Mouse (Mus musculus) gastrocnemius, postnatal 14 days (tissue): ENCODE results near the gene Kdm4c. TPM values are rescaled to one million over a fixed set of nuclear protein-coding genes. Genes with fewer than 3 reads are reported as not detected.
"Not testable (repeated sequence)": the region's sequence is repeated elsewhere in the genome, so short reads cannot be mapped to it uniquely, and the experiment has no call there.

ENCODE experiments used
- DNase-seq: peaks from one replicate; pipeline ENCODE4 v3.0.0; 2021; ENCODE audit warnings: mixed read lengths
- intact Hi-C: fragments of 180-260 bp; cut with DNase I; formaldehyde crosslinking; loops from one replicate; pipeline ENCODE4 v1.15.1; 2025; ENCODE audit warnings: low total_unique reads
- long read RNA-seq, 2 experiments: library from polyadenylated mRNA; stranded (forward); transcript quantifications; one replicate each; pipeline ENCODE4 v2.0.0; 2021
- total RNA-seq, 2 experiments: library from RNA; stranded (reverse); gene quantifications; 2 replicates each; pipeline ENCODE4 v1.2.3; 2021

Kdm4c gene
- total RNA-seq, result 1 to 10 TPM; 8.9 to 9.2 TPM
- long read RNA-seq, experiment 1, full-length matches to known transcripts, result 3 of 5 reads
- long read RNA-seq, experiment 1, partial matches to known transcripts, result 1 of 5 reads
- long read RNA-seq, experiment 1, other reads (novel, unspliced or antisense), result 1 of 5 reads
- long read RNA-seq, experiment 2, full-length matches to known transcripts, result 3 of 6 reads
- long read RNA-seq, experiment 2, partial matches to known transcripts, result 0 of 6 reads
- long read RNA-seq, experiment 2, other reads (novel, unspliced or antisense), result 3 of 6 reads

DNA sequence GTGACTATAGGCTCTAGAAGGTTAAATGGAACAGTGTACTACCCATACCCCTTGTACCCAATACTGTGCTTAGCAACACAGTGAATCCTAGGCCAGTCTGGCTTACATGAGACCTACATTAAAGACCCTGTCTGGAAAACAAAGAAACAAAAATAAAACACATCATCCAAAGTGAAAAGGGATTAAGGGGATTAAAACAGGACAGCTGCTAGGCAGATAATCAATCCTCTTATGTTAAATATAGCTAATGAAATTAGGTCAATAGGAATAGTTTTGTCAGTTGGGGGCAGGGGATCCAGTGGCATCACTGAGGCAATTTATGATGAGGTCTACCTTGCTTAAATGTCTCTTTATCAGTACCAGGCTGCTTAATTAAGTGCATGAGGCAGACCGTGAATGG is at the start of gene Kdm4c:
TSS of gene Kdm4c (plus strand) at position 322 of the 400 bp plus-strand sequence.
- intact Hi-C loops, result no loop called here
- DNase-seq, result no peak

DNA sequence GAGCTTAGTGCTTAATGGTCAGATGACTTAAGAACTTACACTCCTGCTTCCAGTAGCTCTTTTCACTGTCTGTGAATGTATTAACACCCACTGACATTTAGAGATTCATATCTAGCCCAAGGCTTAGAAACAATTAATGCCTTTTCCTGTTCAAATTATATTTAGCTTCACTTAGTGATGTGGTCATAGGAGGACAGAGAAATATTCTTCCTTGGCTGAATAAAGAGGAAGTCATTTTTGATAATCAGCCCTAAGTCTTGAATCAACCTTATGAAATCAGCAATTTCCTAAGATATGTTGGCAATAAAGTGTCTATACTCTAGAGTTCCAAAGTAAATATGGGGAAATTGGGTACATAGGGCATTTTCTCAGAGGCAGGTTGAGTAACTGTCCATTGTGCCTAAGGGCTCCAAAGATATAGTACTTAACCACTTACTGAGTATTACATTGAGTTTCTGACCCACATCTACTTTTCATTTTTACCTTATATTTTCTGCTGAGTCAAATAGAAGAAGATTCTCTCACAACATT is 41.0 kb upstream of the Kdm4c start:
- DNase-seq, result no peak
- intact Hi-C loops, result no loop called here

DNA sequence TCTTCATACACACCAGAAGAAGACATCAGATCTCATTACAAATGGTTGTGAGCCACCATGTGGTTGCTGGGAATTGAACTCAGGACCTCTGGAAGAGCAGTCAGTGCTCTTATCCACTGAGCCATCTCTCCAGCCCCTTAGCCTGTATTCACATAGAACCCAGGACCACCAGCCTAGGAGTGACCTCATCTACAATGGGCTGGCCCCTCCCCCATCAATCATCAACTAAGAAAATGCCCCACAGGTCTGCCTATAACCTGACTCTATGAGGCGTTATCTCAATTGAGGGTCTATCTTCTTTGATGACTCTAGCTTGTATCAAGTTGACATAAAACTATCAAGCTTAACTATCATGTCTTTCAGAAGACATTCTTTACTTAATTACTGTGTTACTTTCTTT is 20.5 kb upstream of the Kdm4c start:
- intact Hi-C loops, DNase-seq: not testable (repeated sequence)

DNA sequence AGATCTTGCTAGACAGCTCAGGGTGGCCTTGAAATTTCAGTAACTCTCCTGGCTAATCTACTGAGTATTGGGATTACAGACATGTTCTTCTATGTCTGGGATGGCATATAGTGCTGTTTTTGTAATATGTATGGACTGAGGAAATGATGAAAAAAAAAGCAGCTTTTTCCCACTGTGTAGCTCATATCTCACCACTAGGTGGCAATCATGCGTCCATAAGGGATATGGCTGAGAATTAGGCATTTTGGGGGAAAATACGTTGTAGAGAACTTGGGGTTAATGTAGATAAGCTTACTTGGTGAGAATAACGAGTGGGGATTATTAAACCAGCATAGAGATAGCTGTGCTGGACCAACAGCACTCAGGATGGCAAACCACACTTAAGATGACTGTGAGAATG is 19.9 kb upstream of the Kdm4c start:
- intact Hi-C loops, result no loop called here
- DNase-seq, result no peak

DNA sequence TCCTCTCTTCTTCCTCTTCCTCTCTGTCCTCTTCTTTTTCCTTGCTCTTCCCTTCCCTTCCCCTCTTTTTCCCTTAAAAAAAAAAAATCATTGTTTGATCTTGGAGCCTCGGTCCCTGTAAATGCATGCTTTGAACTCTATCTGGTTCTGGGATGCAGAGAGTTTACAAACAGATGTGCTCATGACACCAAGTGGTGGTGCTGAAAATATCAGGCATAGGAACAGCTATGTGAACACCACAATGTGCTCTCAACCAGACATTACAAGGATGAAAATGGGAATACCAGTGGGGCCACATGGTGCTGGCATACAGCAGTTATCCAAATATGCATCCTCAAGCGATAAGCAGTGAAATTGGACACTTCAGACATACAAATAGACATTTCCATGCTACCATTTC is 18.1 kb upstream of the Kdm4c start:
- intact Hi-C loops, result no loop called here

DNA sequence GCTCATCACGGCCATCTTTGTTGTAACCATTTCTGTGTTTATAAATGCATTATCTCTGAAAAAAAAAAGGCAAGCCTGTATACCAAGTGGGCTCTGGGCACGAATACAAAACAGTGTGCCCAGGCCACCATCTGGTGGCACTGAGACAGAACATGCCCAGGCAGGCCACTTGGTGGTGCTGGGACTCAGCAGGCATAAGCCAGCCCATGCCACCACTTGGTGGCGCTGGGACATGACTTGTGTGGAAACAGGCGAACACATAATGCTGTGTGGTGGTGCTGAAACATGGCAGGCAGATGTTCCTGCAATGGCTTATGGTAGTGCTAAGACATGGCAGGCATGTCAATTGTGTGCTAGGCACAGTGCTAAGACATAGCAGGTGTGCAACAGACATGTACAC is 11.3 kb upstream of the Kdm4c start:
- no peak for DNase-seq
- intact Hi-C loops, result no loop called here

More for the DNA sequence above, 18.1 kb upstream of the Kdm4c start:
- no peak for DNase-seq

DNA sequence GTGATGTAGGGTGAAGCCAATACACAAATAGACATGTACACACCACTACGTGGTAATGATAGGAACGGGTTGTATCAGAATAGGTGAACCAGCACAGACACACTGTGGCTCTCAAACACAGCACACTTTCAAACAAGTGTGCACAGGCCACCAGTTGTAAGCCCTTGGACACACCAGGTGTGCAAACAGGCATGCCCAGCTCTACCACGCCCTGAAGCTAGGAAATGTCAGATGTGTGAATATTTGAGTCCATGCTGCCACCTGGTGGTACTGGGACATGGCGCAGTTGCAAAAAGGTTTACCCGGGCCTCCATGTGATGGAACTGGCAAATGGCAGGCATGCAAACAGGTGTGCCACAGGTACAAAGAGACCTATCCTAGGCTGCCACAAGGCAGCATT is 10.9 kb upstream of the Kdm4c start:
- intact Hi-C loops, result no loop called here
- DNase-seq, result peak; percentile 17

DNA sequence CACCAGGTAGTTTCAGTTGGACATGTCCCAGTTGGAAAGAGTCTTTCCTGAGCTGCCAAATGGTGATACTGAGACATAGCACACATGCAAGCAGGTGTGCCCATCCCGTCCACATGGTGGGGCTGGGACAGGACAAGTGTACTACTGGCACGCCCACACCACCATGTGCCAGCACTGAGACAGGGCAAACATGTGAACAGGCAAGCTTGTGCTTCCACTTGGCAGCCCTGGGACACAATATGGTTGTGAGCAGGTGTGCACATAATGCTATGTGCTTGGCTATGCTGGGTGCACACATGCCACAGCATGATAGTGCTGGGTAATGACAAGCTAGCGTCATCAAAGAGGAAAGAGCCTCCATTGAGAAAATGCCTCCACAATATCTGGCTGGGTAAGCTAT is 8.8 kb upstream of the Kdm4c start:
- intact Hi-C loops, result no loop called here
- DNase-seq, result no peak

DNA sequence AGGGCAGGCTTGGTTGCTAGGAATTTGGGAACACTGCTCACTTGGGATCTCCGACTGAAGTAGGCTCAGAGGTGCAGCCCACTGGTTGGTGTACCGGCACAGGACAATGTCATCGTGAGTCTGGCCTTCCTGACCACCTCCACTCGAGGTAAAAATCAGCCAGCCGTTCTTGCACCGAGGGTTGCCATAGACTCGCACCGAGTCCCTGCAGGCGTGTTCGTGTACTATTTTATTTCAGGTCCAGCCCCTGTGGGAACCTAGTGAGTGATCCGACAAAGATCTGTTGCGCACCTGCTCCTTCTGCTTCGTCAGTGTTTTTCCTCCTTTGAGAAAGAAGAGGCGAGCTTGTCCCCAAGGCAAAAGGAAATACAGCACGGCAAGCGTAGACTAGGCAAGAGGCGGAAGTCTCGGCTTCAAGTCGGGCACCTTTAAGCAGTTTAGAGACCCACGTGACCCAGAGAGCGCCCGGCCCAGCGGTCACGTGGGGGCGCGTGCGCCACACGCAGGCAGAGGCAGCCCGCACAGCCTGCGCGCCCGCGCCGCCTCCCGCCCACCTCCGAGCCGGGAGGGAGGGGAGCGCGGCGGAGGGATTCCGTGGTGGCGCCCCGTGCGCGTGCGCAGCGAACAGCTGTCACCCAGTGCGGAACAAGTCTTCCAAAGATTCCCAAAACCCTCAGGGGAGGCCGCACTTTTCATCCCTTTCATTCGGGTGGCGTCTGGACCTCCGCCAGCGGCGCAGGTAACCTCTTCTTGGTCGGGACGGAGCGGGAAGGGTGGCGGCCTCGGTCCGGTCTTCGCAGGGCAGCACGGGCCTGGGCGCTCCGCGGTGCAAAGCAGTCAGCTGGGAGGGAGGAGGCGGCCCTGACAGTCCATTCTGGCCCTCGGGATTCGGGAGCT is 9.3 kb downstream of the Kdm4c start:
- peak; percentile 98 for DNase-seq
- intact Hi-C loops, result no loop called here

DNA sequence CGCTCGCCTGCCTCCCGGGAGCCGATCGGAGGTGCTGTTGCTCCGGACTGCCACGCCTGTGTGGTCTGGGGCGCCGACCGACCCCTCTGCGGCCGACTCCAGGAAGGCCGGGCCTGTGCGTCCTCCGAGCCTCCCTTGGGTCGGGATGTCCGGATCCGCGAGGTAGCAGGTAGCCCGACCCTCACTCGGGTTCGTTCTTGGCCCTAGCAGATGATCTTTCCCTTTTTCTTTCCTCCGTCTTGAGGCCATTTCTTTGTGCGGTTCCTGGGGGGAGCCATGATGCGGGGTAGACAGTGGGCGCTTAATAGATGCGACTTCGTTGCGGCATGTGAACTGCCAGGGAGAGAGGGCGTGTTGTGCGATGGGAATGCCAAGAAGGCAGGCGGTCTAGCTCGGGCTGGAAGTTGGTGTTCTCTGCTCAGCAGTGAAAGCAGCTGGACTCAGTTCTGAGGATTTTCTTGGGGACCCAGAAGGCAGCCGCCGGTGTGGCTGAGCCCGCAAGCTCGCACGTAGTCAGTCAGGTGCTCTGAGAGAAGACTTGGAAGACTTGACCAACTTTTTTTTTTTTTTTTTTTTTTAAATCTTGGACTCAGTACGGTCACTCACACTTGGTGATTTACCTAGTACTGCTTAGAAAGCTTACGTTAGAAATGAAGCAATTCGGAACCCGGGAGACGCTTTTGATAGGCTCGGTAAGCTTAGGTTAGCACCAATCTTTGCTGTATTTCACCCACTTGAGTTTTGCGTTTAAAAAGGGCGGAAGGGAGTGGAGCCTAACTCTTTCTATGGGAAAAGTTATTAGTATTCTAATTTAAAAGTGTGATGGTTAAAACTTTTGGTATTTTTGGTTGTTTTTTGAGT is 10.2 kb downstream of the Kdm4c start:
- intact Hi-C loops, result no loop called here
- DNase-seq, result peak; percentile 26

DNA sequence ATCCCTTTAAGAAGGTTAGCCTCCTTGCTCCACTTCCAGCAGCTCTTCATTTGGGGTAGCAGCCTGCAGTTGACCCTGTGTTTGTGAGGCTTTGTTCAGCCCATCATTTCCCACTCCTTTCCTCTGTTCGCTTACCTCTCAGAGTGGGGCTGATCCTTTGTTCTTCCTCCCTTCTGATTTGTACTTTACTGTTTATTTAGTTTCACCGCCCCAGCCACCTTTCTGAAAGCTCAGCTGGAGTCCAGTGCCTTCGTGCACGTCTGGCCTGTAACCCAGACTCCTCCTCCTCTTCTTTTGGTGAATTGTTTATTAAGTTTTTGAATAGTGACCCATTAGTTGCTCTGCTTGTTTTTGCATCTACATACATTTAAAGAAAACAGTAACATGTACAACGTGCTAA is 15.6 kb downstream of the Kdm4c start:
- no peak for DNase-seq
- intact Hi-C loops, result no loop called here

DNA sequence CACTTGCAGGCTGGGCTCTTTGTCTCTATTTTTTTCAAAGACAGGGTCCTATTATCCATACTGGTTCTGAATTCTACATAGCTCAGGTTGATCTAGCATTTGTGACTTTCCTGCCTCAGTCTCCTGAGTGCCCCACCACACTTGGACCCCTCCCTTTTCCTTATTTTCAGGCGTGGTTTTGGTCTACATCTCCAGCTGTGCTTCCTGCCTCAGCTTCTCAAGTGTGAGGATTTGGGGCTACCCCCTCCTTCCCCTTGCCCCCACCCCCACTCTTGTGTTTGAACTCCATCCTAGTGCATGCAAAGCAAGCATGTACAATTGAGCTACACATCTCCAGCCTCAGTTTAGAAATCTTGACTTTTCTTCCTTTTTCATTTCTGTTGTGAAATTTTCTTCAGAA is 16.2 kb downstream of the Kdm4c start:
- intact Hi-C loops, result no loop called here
- DNase-seq, result no peak

DNA sequence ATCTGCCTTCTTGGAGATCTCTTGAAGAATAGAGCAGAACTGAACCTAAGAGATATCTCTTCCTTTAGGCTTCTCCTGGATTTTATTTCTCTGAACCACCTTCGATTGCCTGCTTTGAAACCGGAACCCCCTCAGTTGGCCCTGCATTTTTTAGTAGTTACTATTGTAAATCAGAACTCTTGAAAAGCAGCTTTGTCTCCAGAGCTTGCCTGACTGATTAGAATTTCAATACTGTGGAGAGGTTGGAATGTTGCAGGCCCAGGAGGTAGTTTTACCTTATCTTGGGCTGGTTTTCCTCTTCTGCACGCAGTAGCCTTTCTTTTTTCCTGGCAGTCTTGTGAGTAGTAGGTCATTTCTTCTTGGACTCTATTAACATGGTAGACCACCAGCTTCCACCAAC is 17.0 kb downstream of the Kdm4c start:
- intact Hi-C loops, result no loop called here
- DNase-seq, result no peak

DNA sequence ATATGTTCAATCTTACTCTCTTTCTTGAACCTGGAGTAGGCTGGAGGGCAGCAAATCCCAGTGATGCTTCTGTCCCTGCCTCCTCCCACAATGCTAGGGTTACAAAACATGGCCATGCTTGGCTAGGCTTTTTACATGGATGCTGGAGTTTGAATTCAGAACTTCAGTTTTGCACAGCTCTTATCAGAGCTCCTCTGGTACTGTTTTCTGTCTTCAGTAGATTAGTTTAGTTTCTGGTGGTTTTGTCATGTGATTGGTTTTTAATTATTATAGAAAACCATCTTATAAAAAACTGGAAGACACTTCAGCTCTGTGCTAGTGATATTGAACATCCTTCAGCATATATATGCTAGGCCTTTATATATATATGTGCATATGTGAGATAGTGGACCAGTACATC is 19.6 kb downstream of the Kdm4c start:
- intact Hi-C loops, result no loop called here

DNA sequence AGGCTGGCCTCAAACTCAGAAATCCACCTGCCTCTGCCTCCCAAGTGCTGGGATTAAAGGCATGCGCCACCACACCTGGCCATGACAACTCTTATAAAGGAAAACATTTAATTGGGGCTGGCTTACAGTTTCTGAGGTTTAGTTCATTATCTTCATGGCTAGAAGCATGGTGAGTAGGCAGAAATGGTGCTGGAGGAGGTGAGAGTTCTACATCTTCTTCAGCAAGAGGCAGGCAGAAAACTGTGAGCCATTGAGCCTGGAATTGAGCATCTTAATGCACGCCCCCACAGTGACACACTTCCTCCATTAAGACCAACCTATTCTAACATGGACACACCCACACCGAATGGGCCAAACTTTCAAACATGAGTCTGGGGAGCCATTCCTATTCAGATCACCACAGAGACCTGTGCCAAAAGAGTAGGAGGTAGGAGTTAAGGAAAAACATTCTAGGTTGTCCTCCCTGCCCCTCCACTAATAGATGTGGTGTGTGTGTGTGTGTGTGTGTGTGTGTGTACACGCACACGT is 22.2 kb downstream of the Kdm4c start:
- no peak for DNase-seq
- intact Hi-C loops, result no loop called here

More for the DNA sequence above, 19.6 kb downstream of the Kdm4c start:
- no peak for DNase-seq

DNA sequence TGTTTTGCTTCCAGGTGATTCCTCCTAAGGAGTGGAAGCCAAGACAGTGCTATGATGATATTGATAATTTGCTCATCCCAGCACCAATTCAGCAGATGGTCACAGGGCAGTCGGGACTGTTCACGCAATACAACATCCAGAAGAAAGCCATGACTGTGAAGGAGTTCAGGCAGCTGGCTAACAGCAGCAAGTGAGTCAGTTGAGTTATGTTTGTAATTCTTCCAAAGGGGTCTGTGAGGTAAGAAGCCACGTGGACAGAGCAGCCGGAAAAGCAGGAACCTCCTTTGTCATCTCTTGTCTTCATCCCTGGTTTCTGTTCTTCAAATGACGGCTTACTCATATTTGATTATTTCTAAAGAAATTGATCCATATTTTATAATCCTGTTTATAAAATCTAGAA is 28.9 kb downstream of the Kdm4c start:
- intact Hi-C loops, result no loop called here
- no peak for DNase-seq

DNA sequence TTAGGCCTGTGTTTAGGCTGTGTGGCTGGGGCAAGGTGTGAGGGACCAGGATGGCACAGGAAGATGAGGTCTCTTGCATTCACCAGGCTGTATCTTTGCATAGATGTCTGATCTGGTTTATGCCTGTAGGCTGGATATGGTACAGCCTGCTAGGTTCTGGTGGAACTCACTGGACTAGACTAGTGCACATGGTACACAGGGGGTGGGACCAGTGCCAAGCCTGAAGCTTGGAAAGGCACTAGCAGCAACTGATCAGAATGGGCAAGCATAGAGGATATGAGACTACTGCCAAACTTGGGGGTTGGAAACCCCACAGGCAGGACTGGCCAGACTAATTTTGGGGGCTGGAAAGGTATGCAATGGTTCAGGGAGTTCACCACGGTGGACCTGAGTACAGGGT is 35.2 kb downstream of the Kdm4c start:
- intact Hi-C loops, result no loop called here

DNA sequence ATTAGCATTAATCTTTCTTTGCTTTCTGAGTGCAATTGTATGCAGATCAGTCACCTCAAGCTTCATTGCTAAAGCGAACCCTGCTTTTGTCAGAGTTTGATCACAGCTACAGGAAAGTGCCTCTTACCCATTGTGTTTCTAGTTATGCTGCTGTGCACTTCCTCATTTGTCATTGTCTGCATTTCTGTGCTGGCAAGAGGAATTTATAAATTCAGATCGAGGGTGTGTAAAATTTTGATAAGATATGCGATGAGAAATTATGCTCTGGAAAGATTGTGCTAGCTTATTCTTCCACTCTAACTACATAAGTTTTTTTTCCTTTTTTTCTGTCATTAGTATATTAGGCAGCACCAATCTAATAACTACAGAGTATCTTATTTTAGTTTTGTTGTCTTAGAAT is 37.9 kb downstream of the Kdm4c start:
- intact Hi-C loops, result no loop called here
- no peak for DNase-seq

More for the DNA sequence above, 35.2 kb downstream of the Kdm4c start:
- no peak for DNase-seq

DNA sequence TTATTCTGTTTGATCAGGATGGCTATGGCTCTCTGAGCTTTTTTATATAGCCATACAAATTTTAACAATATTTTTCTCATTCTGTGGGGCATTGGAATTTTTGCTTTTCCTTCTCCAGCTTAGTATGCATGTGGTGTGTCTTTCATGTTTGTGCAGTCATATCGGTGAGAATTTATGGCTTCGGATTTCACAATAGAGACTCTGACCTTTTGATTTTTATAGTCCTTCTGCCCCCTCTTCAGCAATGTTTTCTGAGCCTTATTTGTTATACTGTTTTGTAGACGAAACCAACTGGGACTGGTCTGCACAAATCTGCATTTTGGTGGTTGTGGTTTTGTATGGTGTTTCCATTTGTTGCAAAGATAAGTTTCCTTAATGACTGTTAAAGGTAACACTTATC is 45.6 kb downstream of the Kdm4c start:
- DNase-seq, result no peak
- intact Hi-C loops, result no loop called here

DNA sequence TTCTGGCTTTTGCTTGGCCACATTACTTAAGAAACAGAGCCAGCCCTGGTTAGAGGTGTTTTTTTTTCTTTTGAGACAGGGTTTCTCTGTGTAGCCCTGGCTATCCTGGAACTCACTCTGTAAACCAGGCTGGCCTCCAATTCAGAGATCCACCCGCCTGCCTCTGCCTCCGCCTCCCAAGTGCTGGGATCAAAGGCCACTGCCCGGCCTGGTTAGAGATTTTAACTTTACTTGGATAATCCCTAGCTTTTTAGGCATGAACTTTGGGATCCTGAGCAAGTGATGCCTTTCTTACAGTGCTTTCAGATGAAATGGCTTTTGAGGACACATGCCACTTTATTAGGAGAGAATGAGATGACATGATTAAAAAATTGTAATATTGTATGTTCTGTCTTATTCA is 52.4 kb downstream of the Kdm4c start:
- DNase-seq, result no peak
- intact Hi-C loops, result no loop called here
